Mouse (Mus musculus) neutrophil, adult 5-6 weeks (primary cell): ENCODE data around the gene Atp8a2. TPM values are rescaled to one million over a fixed set of nuclear protein-coding genes. Genes with fewer than 3 reads are reported as not detected.

ENCODE experiments used
- ATAC-seq: fragments of 151-379, 151-347 bp; 2 replicates; pipeline ENCODE4 v1.8.0; 2017; ENCODE audit warnings: mild to moderate bottlenecking, moderate TSS enrichment; ENCODE audit not compliant: insufficient number of reproducible peaks, poor library complexity, low FRiP score, severe bottlenecking; ENCODE audit errors: extremely low read depth
- total RNA-seq: library from RNA; stranded (forward); fragments of 200-1000 nt; gene quantifications from 2 replicates; pipeline ENCODE4 v1.2.3, GENCODE M21; 2017

Gene Atp8a2
- 0.23 and 0.49 TPM in 2 replicates for total RNA-seq

DNA sequence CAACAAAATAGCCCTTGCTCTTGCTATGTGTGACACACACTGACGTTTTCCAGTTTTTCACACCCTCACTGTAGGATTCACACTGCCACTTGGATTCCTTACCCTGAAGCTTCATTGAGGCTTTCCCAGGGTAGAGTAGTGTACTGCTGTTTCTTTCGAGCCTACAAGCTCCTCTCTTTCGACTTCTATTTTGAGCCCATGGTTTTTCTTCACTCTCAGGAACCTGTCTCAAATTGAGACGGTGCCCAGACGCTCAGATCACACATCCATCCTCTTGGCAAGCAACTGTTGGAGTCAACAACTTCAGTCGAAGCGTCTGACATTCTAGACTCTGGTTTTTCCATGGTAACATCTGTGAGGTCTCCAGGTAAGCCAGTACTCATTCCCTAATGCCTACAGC lies at the start of gene Atp8a2:
TSS of gene Atp8a2 (minus strand) at position 296 of the 400 bp plus-strand sequence.
- no peak for ATAC-seq

GRCm38 (mm10) chr14:60238551-60238950 lies 41.6 kb upstream of the Atp8a2 start:
- no peak for ATAC-seq

GRCm38 (mm10) chr14:60219886-60220285 lies 22.9 kb upstream of the Atp8a2 start:
- ATAC-seq, result no peak

GRCm38 (mm10) chr14:60217616-60218015 lies 20.6 kb upstream of the Atp8a2 start:
- no peak for ATAC-seq

DNA sequence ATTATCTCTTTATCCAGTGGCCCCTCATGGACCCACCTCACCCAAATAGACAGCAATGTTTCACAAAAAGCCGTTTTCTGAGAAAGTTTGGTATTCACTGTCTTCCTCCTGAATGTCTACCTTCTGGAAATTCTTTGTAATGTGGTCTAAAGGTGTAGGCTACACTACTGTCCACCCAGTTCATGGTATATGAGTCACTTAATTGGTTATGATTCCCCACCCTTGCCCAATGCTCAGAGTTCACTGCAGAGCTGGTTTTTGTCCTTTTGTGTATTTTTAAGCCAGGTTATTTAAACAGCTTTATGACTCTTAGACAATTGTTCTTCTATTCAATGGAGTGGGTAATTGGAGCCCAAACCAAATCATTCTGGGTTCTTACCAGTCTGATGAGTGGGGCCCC lies 19.1 kb upstream of the Atp8a2 start:
- ATAC-seq, result no peak

DNA sequence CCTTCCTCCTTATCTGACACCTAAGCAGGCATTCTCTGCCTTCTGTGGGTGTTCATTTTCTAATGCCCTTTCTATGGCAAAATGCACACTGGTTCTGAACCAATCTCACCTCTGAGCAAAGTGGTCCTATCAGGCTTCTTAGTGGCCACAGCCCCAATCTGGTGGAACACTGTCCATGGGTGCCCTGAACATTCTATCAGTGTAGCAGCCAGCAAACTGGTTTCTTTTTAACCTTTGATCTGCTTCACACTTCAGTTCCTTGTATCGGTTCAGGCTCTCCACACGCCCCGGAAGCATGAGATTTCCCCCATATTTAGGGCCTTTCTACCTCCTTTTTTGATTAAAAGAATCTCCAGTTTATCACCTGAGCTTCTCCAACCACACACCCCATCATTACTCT lies 18.0 kb upstream of the Atp8a2 start:
- no peak for ATAC-seq

GRCm38 (mm10) chr14:60214040-60214439 lies 17.1 kb upstream of the Atp8a2 start:
- no peak for ATAC-seq

DNA sequence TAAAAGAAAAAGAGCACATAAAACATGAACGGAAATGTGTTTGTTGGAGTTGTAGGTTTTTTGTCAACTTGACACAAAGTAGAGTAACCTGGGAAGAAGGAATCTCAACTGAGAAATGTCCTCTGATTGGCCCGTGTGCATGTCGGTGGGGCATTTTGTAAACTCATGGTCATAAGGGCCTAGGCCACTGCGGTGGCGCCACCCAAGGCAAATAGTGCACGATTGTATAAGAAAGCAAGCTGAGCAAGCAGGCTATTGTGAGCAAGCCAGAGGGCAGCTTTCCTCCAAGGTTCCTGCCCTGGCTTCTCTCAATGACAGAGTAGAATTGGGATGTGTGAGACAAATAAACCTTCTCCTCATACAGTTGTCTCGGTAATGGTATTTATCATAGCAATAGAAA lies 12.2 kb upstream of the Atp8a2 start:
- no peak for ATAC-seq

- ATAC-seq, result no peak
Measured at GRCm38 (mm10) chr14:60204993-60205392, 8.0 kb upstream of the Atp8a2 start.

- ATAC-seq, result no peak
Measured at GRCm38 (mm10) chr14:60195999-60196398, 980 bp downstream of the Atp8a2 start.

DNA sequence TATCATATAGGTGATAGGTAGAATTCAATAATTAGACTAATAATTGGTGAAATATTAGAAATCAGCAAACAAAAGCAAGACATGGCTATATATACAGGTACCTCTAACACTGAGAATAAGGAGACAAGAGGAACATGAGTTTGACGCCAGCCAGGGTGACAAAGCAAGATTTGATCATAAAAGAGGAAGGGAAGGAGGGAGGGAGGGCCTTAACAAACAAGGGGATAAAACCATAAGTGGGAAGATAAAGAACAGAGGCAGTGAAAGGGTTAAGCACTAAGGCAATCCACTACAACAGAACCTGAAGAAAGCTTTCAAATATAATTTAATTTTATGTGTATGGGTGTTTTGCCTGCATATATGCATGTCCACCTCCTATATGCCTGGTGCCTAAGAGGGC lies 2.4 kb downstream of the Atp8a2 start:
- no peak for ATAC-seq

DNA sequence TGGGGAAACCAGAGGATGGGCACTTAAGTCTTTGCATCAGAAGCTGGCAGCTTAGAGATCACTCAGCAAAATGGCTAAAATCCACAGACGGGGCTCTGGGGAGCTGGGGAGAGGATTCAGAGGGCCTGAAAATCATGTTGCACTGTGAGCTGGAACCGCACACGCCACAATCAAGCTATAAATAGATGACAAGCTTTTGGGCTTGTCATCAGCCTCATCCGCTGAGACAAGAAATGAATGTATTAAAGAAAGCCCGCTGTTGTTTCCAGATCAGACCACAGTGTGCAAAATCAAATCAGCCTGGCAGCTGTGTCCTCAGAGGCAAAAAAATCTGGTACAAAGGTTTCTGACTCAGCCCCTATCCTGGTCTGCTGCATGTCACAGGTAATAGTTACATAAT lies 7.2 kb downstream of the Atp8a2 start:
- ATAC-seq, result no peak

GRCm38 (mm10) chr14:60188201-60188825 lies 8.7 kb downstream of the Atp8a2 start:
- no peak for ATAC-seq

DNA sequence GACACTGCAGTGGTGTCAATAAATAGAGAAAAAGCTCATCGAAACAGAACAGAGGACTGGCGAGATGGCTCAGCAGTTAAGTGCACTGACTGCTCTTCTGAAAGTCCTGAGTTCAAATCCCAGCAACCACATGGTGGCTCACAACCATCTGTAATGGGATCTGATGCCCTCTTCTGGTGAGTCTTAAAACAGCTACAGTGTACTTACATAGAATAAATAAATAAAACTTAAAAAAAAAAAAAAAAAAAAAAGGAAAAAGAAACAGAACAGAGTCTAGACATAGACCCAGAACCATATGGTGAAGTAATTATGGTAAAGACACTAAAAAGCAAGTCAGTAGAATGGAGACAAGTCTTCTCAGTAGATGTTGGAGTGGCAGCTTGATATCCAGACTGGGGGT lies 15.7 kb downstream of the Atp8a2 start:
- no peak for ATAC-seq

GRCm38 (mm10) chr14:60178571-60178955 lies 18.4 kb downstream of the Atp8a2 start:
- no peak for ATAC-seq

DNA sequence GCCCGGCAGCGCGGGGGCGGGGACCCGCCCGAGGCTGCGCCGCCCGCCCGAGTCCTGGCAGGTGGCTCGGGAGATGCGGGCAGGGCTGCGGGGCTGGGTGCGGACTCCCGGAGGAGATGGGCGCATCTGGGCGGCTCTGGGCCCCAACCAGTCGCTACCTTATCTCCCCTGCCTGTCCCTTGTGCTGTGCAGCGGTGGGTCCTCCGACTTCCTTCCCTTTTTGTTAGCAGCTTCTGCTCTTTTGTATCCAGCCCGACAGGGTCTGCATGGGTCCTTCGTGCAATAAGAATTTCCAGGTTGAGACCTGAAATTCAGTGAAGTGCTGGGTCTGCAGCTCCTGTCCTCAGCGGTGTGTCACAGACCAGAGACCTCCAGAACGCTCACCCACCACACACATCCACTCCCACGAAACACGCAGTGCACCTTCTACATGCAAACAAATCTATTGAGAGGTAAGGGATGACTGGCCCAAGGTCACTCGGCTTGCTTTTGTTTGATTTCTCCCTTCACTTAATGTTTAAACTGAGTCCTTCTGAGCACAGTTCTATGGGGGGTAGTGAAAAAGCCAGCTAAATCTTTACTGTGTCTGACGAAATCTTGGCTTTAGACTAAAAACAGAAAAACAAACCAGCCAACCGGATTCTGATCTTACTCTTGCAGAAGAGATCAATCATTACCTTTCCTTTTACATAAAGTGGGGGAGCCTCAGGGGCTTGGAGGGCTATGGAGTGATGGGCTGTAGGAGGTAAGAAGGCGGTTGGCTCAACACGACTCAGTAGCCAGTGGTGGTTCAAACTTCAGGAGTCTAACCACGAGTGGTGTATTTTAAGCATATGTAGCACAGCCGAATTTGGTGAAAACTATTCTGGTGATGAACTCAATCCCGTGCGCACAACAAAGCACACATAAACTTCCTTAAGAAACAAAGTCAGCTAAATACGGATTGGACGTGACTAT lies 19.1 kb downstream of the Atp8a2 start:
- no peak for ATAC-seq

GRCm38 (mm10) chr14:60176891-60177613 lies 19.9 kb downstream of the Atp8a2 start:
- ATAC-seq, result no peak

GRCm38 (mm10) chr14:60176469-60176890 lies 20.5 kb downstream of the Atp8a2 start:
- ATAC-seq, result no peak

DNA sequence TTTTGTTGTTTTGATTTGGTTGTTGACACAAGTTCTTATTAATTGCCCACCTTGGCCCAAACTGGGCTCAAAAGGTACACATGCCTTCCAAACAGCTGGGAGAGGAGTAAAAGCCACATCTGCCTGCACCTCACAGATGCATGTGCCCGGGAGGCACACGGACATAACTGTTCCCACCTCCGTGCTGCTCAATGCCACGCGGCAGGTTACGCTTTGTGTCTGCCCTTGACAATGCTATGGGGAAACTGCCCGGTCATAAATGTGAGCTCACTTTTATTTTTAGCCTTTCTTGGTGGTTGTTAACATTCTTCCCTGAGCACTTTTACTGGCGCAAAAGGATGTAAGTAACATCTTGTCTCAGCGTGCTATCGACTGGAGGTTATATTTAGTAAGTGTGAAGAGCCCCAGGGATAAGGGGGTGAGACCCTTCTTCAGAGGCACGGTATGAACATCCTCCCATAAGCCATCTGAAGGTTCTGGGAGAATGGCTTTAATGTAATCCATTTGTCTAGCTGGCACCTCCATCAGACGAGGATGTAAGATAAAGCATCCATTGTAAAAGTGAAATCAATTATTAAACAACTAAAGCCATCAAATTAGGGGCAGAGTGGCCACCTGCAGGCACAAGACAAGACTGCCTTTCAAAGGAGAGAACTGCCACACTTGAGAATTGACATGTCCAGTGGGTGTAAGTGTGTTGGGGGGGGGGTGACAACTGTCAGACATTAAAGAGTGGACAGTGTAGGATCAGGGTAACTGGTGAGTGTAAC lies 24.5 kb downstream of the Atp8a2 start:
- no peak for ATAC-seq
